Mouse (Mus musculus) midbrain, postnatal 0 days (tissue): ENCODE results near the gene S1pr3. TPM values are rescaled to one million over a fixed set of nuclear protein-coding genes. Genes with fewer than 3 reads are reported as not detected.

ENCODE experiments used
- ATAC-seq: fragments of 200-750 bp; cut with Nextera tagmentation; 2 replicates; pipeline ENCODE4 v1.8.0; 2017; ENCODE audit warnings: moderate number of reproducible peaks, mild to moderate bottlenecking, moderate TSS enrichment, moderate library complexity; ENCODE audit not compliant: low FRiP score
- DNase-seq: peaks from one replicate; pipeline ENCODE4 v3.0.0-alpha.2; 2015; ENCODE audit warnings: low spot score
- H3K27ac ChIP-seq: fragments of 300-500 bp; sonication (generic); 2 replicates; pipeline ENCODE4 v1.5.1; 2014; ENCODE audit warnings: low read depth, mild to moderate bottlenecking, low read length, mixed read lengths
- H3K27me3 ChIP-seq: fragments of 300-500 bp; sonication (generic); 2 replicates; pipeline ENCODE4 v1.6.1; 2014; ENCODE audit warnings: low read length, control low read depth, mixed read lengths; ENCODE audit not compliant: insufficient read depth
- H3K36me3 ChIP-seq: fragments of 300-500 bp; sonication (generic); 2 replicates; pipeline ENCODE4 v1.6.1; 2014; ENCODE audit warnings: low read length, control low read depth, mixed read lengths; ENCODE audit not compliant: insufficient read depth
- H3K4me1 ChIP-seq: fragments of 300-500 bp; sonication (generic); 2 replicates; pipeline ENCODE4 v1.6.1; 2014; ENCODE audit warnings: mild to moderate bottlenecking, control low read depth, antibody characterized with exemption, low read length, mixed read lengths; ENCODE audit not compliant: insufficient read depth
- H3K4me2 ChIP-seq: fragments of 300-500 bp; sonication (generic); 2 replicates; pipeline ENCODE4 v1.6.1; 2014; ENCODE audit warnings: low read depth, mild to moderate bottlenecking, low read length, mixed read lengths; ENCODE audit not compliant: poor library complexity, severe bottlenecking
- H3K4me3 ChIP-seq: fragments of 300-500 bp; sonication (generic); 2 replicates; pipeline ENCODE4 v1.5.1; 2014; ENCODE audit warnings: low read depth, mild to moderate bottlenecking, low read length, moderate library complexity
- H3K9ac ChIP-seq: fragments of 300-500 bp; sonication (generic); replicated peaks from 2 replicates; pipeline ENCODE4 v1.6.1; 2014; ENCODE audit warnings: mild to moderate bottlenecking, low read length, moderate library complexity, mixed read lengths; ENCODE audit not compliant: poor library complexity, severe bottlenecking
- H3K9me3 ChIP-seq: fragments of 300-500 bp; sonication (generic); 2 replicates; pipeline ENCODE4 v1.6.1; 2016; ENCODE audit warnings: low read length, control low read depth
- CTCF ChIP-seq: IDR thresholded peaks from 2 replicates; pipeline ENCODE4 v1.5.1; 2016; ENCODE audit warnings: antibody characterized with exemption, mild to moderate bottlenecking
- WGBS: fragments of 180-500 bp; shearing (Covaris S2); extraction: QIAGEN DNeasy Blood & Tissue Kit; methylation state at CpG from one replicate; pipeline ENCODE4 v1.1.7; 2014; 5-methylcytosine and 5-hydroxymethylcytosine counted together
- polyA plus RNA-seq: library from polyadenylated mRNA; unstranded; fragments of >200 nt; fragmentation: Nextera tagmentation; extraction: Ambion mirVana; gene quantifications from 2 replicates; pipeline ENCODE4 v1.2.1, GENCODE M21; 2015
- total RNA-seq: library from RNA; depleted of rRNA; stranded (reverse); fragments of >200 nt; gene quantifications from 2 replicates; pipeline ENCODE4 v1.2.3, GENCODE M21; 2014

The S1pr3 gene
- total and polyA plus RNA-seq, 2 experiments from 2014 or later, result 7.0 to 9.5 TPM

DNA sequence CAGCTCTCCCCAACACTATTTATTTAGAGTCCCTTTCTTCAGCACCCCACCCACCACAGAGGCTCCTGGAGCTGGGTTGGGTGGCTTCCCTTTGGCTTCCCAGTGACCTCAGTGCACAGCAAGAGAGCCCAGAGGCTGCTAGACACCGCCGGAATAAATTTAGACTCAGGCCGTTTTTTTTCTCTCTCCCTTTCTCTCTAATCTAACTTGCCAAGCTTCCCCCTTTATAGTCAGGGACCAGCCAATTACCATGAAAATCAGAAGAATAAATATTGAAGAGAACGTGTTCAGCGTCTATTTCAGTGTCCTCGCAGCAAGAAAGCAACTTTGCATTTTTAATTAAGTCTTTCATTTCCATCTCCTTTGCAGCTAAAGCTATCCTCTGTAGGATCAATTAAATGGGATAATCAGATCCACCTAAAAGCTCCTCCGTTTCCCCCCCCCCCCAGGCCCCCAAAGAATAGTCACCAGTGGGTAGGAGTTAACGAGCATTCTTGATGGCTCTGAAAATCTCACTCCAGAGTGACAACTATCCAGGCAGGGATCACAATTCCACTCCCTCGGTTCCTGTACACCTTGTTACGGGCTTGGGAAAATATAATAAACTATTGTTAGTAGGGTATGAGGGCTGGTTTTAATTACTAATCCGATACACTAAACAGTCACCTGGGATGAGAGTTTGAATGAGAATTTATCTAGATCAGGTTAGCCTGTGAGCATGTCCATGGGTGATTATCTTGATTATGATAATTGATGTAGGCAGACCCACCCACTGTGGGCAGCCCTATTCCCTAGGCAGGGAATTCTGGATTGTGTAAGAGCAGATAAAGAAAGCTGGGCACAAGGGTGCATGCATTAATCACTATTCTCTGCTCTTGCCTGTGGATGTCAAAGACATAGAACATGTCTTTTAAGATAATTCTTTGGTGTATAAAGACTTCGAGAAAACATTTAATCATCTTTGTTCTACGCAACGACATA is 29.0 kb downstream of the S1pr3 start:
- H3K4me2 ChIP-seq, result no peak overlapping the region
- H3K4me1 ChIP-seq, result peaks cover 6% of the 10 kb centered on the region; the same call in 1 of the 2 replicates
- no peak overlapping the region for H3K4me3 ChIP-seq
- ATAC-seq, result no peak
- TF ChIP-seq CTCF, result no peak
- H3K27me3 ChIP-seq, result no peaks in the 10 kb centered on the region
- no peak overlapping the region for H3K9ac ChIP-seq
- H3K9me3 ChIP-seq, result no peaks in the 10 kb centered on the region
- 34% methylated on average over 14 of the region's 14 CpGs for WGBS
- H3K36me3 ChIP-seq, result 0 out of 2 replicates have a peak, but pooled peaks cover 4% of the 10 kb centered on the region
- DNase-seq, result no peak
- H3K27ac ChIP-seq, result no peak overlapping the region

GRCm38 (mm10) chr13:51442922-51443321 is 34.5 kb downstream of the S1pr3 start:
- Histone ChIP-seq H3K9ac (no peak overlapping the region), H3K36me3 (0 out of 2 replicates have a peak, but pooled peaks cover 4% of the 10 kb centered on the region), H3K4me1 (no peaks in the 10 kb centered on the region), H3K27ac (no peak overlapping the region), H3K4me3 (no peak overlapping the region), H3K4me2 (no peak overlapping the region), H3K9me3 (no peaks in the 10 kb centered on the region), H3K27me3 (no peaks in the 10 kb centered on the region)
- ATAC-seq (no peak), DNase-seq (no peak)
- TF ChIP-seq CTCF, result no peak
- 78% methylated on average over 8 of the region's 8 CpGs for WGBS

GRCm38 (mm10) chr13:51446550-51446949 is 38.1 kb downstream of the S1pr3 start:
- no peak for DNase-seq
- Histone ChIP-seq H3K4me1 (no peaks in the 10 kb centered on the region), H3K36me3 (peaks cover 3% of the 10 kb centered on the region; the same call in 1 of the 2 replicates), H3K4me2 (no peak overlapping the region), H3K4me3 (no peak overlapping the region), H3K9ac (no peak overlapping the region), H3K27ac (no peak overlapping the region), H3K27me3 (no peaks in the 10 kb centered on the region), H3K9me3 (no peaks in the 10 kb centered on the region)
- no peak for TF ChIP-seq CTCF
- no peak for ATAC-seq
- 84% methylated on average over 4 of the region's 4 CpGs for WGBS

DNA sequence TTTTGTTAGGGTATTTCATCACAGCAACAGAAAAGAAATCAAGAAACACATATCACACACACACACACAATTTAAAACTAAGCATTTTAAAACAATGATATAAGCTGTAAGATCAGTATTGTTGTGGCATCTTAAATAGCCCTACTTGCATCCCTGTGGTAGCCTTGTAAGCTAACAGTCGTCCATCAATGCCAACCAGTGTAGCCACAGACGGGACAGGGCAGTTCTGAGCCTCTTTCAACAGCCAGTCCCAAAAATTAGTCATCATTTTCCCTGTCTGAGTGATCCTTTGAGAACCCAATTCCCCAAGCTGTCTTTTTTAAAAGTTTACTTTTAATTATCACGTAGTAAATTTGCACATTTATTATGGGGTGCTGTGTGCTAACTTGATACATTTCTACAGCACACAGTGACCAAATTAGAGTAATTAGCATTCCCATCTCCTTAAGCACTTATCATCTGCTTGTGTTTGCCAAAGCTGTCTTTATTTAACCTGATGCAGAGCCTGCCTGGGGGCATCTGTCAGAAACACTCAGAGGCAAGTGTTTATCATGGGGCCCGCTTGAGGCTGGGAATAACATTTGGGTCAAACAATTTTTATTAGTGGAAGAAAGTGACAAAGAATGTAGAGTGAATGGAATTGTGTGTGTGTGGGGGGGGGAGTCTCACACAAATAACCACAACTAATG is 47.9 kb downstream of the S1pr3 start:
- no peak for DNase-seq
- no peaks in the 10 kb centered on the region for H3K9me3 ChIP-seq
- no peaks in the 10 kb centered on the region for H3K4me1 ChIP-seq
- H3K36me3 ChIP-seq, result no peaks in the 10 kb centered on the region
- H3K4me2 ChIP-seq, result no peak overlapping the region
- no peak overlapping the region for H3K4me3 ChIP-seq
- H3K27me3 ChIP-seq, result no peaks in the 10 kb centered on the region
- H3K9ac ChIP-seq, result no peak overlapping the region
- no peak overlapping the region for H3K27ac ChIP-seq
- TF ChIP-seq CTCF, result no peak
- no peak for ATAC-seq
- WGBS, result 58% methylated on average over 4 of the region's 4 CpGs

DNA sequence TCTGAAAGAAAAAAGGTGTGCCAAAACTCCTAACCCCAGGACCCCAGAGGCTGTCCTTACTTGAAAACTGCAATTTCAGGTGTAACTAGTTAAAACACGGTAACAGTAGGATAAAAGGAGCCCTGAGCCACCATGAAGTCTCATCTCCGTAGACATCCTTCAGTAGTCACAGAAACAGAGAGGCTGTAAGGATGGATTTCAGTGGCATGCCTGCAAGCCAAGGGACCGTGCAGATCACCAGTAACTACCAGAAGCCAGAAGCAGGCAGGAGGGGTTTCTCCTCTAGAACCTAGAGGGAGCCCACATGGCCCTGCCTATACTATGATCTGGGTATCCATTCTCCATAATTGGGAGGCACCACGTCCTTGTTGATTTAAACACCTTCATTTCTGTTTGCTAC is 55.9 kb downstream of the S1pr3 start:
- Histone ChIP-seq H3K9me3 (no peaks in the 10 kb centered on the region), H3K27me3 (no peaks in the 10 kb centered on the region), H3K4me1 (no peaks in the 10 kb centered on the region), H3K4me2 (no peak overlapping the region), H3K9ac (no peak overlapping the region), H3K4me3 (no peak overlapping the region), H3K27ac (no peak overlapping the region), H3K36me3 (no peaks in the 10 kb centered on the region)
- ATAC-seq (no peak), DNase-seq (no peak)
- no peak for TF ChIP-seq CTCF
- WGBS, result 66% methylated on average over 4 of the region's 4 CpGs
